Mouse (Mus musculus) small intestine, adult 2 months (tissue): ENCODE measurements around the gene Smarcc1. TPM values are rescaled to one million over a fixed set of nuclear protein-coding genes. Genes with fewer than 3 reads are reported as not detected.

Experiments used
- H3K27ac ChIP-seq: fragments of 200-500 bp; 2 replicates; pipeline ENCODE4 v1.5.1; 2012; ENCODE audit warnings: low read depth, low read length, control low read depth, inconsistent platforms; ENCODE audit not compliant: insufficient read depth
- H3K27me3 ChIP-seq: fragments of 200-500 bp; 2 replicates; pipeline ENCODE4 v1.6.1; 2012; ENCODE audit warnings: mild to moderate bottlenecking, moderate library complexity, low read length, inconsistent platforms; ENCODE audit not compliant: control insufficient read depth, insufficient read depth
- H3K36me3 ChIP-seq: fragments of 200-500 bp; 2 replicates; pipeline ENCODE4 v1.6.1; 2012; ENCODE audit warnings: mild to moderate bottlenecking, low read length, control low read depth, inconsistent platforms; ENCODE audit not compliant: control insufficient read depth, insufficient read depth
- H3K4me1 ChIP-seq: fragments of 200-500 bp; 2 replicates; pipeline ENCODE4 v1.6.1; 2012; ENCODE audit warnings: low read length, inconsistent platforms, mixed read lengths; ENCODE audit not compliant: control insufficient read depth, insufficient read depth, insufficient read length
- H3K4me3 ChIP-seq: fragments of 200-500 bp; 2 replicates; pipeline ENCODE4 v1.5.1; 2012; ENCODE audit warnings: low read depth, mild to moderate bottlenecking, control low read depth, inconsistent platforms, low read length, moderate library complexity
- CTCF ChIP-seq: fragments of 200-500 bp; IDR thresholded peaks from 2 replicates; pipeline ENCODE4 v1.5.1; 2012; ENCODE audit warnings: low read depth, mild to moderate bottlenecking, control low read depth, inconsistent platforms, low read length, moderate library complexity, mixed read lengths; ENCODE audit not compliant: insufficient replicate concordance, insufficient read length; ENCODE audit errors: extremely low read depth
- POLR2A ChIP-seq: fragments of 200-500 bp; IDR thresholded peaks from 2 replicates; pipeline ENCODE4 v1.6.1; 2012; ENCODE audit warnings: low read depth, mild to moderate bottlenecking, control low read depth, inconsistent platforms, low read length, moderate library complexity
- WGBS: fragments of 180-500 bp; shearing (Covaris S2); methylation state at CpG from one replicate; pipeline ENCODE4 v1.1.7; 2018; 5-methylcytosine and 5-hydroxymethylcytosine counted together
- polyA plus RNA-seq: library from polyadenylated mRNA; depleted of rRNA; stranded (reverse); fragments of >200 nt; gene quantifications from 2 replicates; pipeline ENCODE4 v1.2.3, GENCODE M21; 2012; rRNA removed

The Smarcc1 gene
- polyA plus RNA-seq, 1 experiment: 11.3 TPM

DNA sequence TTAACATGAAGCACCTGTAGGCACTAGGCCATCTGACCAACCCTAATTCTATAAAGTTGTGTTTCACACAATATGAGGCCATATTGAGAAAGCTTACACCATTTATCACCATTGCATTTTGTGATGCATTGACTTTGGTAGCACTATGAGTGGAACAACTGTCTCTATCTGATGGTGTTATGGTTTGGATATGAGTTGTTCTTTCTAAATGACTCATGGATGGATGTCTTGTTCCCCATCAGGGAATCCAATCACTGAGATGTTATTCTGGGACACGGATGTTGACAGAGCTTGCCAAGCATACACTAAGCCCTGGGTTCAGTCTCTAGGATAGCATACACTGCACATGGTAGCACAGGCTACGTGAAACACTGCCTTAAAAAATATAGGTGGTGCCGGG lies 154.8 kb downstream of the Smarcc1 start:
- no peaks in the 10 kb centered on the region for H3K4me1 ChIP-seq
- WGBS: 93% methylated on average over 3 of the region's 3 CpGs
- no peaks in the 10 kb centered on the region for H3K36me3 ChIP-seq
- TF ChIP-seq CTCF: no peak
- no peak for TF ChIP-seq POLR2A
- H3K27ac ChIP-seq: no peak overlapping the region
- H3K27me3 ChIP-seq: no peaks in the 10 kb centered on the region
- H3K4me3 ChIP-seq: no peak overlapping the region

DNA sequence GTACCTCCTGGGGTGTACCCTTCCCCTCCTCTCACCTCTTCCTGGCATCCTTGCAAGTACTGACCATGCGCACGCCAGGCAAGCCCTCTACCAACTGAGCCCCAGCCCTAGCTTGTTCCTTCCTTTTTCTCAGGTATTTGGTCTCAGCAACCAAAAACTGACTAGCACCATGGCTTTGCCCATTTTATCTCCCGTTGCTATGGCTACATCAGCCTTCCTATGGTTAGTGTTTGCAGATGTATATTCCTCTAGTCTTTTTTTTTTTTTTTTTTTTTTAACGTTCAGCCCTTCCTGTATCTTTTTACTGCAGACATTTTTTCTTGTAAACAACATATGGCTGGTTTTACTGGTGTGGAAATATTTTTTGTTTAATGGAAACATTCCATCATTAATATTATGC lies 156.0 kb downstream of the Smarcc1 start:
- no peak overlapping the region for H3K27ac ChIP-seq
- H3K27me3 ChIP-seq: no peaks in the 10 kb centered on the region
- H3K4me3 ChIP-seq: no peak overlapping the region
- no peaks in the 10 kb centered on the region for H3K4me1 ChIP-seq
- 65% methylated on average over 4 of the region's 4 CpGs for WGBS
- H3K36me3 ChIP-seq: no peaks in the 10 kb centered on the region
- TF ChIP-seq CTCF: no peak

GRCm38 (mm10) chr9:110275882-110276281 lies 158.4 kb downstream of the Smarcc1 start:
- TF ChIP-seq POLR2A (no peak), CTCF (no peak)
- no peaks in the 10 kb centered on the region for H3K36me3 ChIP-seq
- no peaks in the 10 kb centered on the region for H3K4me1 ChIP-seq
- no peaks in the 10 kb centered on the region for H3K27me3 ChIP-seq
- no peak overlapping the region for H3K4me3 ChIP-seq
- H3K27ac ChIP-seq: no peak overlapping the region
- 67% methylated on average over 5 of the region's 5 CpGs for WGBS

GRCm38 (mm10) chr9:110277431-110277881 lies 159.9 kb downstream of the Smarcc1 start:
- Histone ChIP-seq H3K36me3 (no peaks in the 10 kb centered on the region), H3K4me1 (no peaks in the 10 kb centered on the region), H3K4me3 (no peak overlapping the region), H3K27me3 (no peaks in the 10 kb centered on the region), H3K27ac (no peak overlapping the region)
- WGBS: 63% methylated on average over 8 of the region's 8 CpGs
- TF ChIP-seq CTCF (no peak), POLR2A (no peak)

DNA sequence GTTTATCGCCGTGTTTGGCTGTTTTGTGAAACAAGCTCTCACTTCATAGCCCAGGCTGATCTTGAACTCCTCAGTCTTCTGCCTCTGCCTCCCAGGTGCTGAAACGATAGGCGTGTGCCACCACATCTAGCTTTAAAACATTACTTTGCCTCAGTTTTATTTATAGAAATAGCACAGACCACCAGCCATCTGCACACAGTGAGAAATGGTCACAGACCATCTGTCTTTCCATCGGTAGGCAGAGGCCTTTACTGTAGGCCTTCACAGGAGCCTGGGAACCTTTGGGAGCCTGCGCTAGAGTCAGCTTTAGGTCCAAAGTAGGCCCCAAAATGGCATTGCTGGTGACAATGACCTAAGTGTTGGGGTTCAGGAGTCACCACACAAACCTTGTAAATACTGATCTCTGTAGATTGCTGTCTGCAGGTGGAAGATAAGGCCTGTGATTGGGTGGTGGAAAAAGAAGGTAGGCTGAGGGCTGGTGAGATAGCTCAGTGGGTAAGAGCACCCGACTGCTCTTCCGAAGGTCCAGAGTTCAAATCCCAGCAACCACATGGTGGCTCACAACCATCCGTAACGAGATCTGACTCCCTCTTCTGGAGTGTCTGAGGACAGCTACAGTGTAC lies 166.7 kb downstream of the Smarcc1 start:
- TF ChIP-seq CTCF (no peak), POLR2A (no peak)
- Histone ChIP-seq H3K4me1 (no peaks in the 10 kb centered on the region), H3K4me3 (no peak overlapping the region), H3K27me3 (no peaks in the 10 kb centered on the region), H3K27ac (no peak overlapping the region), H3K36me3 (no peaks in the 10 kb centered on the region)
- 91% methylated on average over 10 of the region's 10 CpGs for WGBS

DNA sequence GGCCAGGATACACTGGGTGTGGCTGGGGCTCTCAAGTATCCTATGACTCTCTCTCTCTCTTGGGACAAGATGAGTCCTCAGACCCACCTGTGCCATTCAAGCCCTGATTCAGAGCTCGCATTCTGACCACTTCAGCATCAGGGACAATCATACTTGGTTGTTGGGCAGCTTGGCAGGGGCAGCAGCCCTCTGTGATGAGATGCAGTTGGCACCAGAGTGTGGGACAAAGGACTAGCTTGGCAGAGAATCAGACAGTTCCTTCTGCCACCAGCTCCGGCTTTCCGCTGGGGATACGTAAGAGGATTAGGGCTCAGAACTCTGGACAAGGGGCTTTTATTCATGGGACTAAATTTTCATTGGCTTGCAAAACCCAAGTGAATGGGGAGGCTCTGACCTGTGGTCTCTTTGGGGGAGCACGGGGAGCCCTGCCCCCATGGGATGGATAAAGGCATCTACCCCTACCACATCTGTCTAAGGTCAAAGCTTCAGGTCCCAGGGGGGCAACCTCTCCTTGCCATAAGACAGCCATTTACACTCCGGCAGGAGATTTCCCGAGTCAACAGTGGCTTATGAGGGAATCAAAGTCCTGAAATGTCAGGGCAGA lies 169.9 kb downstream of the Smarcc1 start:
- TF ChIP-seq POLR2A (no peak), CTCF (no peak)
- H3K27ac ChIP-seq: no peak overlapping the region
- no peaks in the 10 kb centered on the region for H3K27me3 ChIP-seq
- H3K4me1 ChIP-seq: no peaks in the 10 kb centered on the region
- WGBS: 84% methylated on average over 7 of the region's 7 CpGs
- H3K4me3 ChIP-seq: no peak overlapping the region
- no peaks in the 10 kb centered on the region for H3K36me3 ChIP-seq

Other genes with a start within 250 kb of the Smarcc1 start
- 14.1 and 27.3 TPM in 2 replicates for gene Cdc25a, start 242.1 kb upstream of the Smarcc1 start, polyA plus RNA-seq
- 91.4 and 191 TPM in 2 replicates for gene Map4, start 186.2 kb upstream of the Smarcc1 start, polyA plus RNA-seq
- gene Dhx30, start 122 bp downstream of the Smarcc1 start, polyA plus RNA-seq: 20.3 and 30.4 TPM in 2 replicates
- 0.22 and 0.72 TPM in 2 replicates for gene Cspg5, start 126.1 kb downstream of the Smarcc1 start, polyA plus RNA-seq
- gene Elp6, start 187.5 kb downstream of the Smarcc1 start, polyA plus RNA-seq: 3.7 and 5.7 TPM in 2 replicates
- 26.5 and 34.9 TPM in 2 replicates for gene Scap, start 215.6 kb downstream of the Smarcc1 start, polyA plus RNA-seq